Mouse (Mus musculus): ENCODE measurements at regions not wholly inside any gene's neighbourhood (a gene's known extent, or its start where the extent isn't known, plus 50 kb on each side); places are given as distances from the start of the nearest gene placed in this dataset.

DNA sequence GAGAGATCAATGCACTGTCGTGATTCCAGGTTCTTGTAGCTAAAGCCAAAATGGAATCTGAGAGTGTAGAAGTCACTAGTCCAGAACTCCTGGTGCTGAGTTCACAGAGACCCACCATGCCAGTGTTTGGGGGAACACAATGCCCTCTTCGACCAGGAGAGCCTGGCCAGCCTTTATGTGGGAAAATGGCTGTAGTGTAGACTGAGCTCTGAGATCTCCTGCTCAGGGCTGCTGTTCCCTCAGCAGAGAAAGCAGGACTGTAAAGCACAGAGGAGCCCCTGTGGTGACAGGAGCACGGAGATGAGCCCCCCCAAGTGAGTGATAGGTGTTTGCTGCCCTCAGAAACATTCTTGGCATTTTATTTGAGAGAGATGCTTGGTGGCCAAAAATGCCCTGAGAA is 129.2 kb upstream of the Tut7 start:
- no peak for TF ChIP-seq GATA1 (IDR thresholded peaks at IDR 0.05; ENCODE audit: borderline replicate concordance, low read length)
- no peak for TF ChIP-seq FLI1 (IDR thresholded peaks at IDR 0.05; ENCODE audit: low read length)
